Mouse (Mus musculus): ENCODE data around the gene Fitm1. TPM values are rescaled to one million over a fixed set of nuclear protein-coding genes. Genes with fewer than 3 reads are reported as not detected.

The Fitm1 gene
- polyA plus RNA-seq, 1 experiment from 2014 or later, result 1.4 TPM

DNA sequence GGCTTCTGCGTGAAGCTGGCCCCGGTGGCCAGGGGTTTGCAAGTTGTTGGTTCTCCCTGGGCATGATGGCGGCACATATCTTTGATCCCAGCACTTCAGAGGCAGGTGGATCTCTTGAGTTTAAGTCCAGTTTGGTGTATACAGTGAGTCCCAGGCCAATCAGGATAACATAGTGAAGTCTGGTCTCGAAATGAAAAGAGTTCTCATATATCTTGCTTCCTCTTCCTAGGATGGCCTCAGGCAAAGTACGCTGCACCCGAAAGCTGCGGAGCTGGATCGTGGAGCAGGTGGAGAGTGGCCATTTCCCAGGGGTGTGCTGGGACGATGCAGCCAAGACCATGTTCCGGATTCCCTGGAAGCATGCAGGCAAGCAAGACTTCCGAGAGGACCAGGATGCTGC lies 29.4 kb downstream of the Fitm1 start:
- Histone ChIP-seq H3K27ac (no peak overlapping the region), H3K4me2 (replicated peaks) (no peak overlapping the region), H3K9ac (no peak overlapping the region), H3K36me3 (peaks cover 88% of the 10 kb centered on the region), H3K4me1 (peaks cover 7% of the 10 kb centered on the region), H3K9me3 (replicated peaks) (no peaks in the 10 kb centered on the region), H3K4me3 (no peak overlapping the region), H3K27me3 (no peaks in the 10 kb centered on the region)
- no peak for ATAC-seq (ENCODE audit: low FRiP score)
- 89% methylated on average over 11 of the region's 11 CpGs for WGBS

- Histone ChIP-seq H3K4me3 (no peak overlapping the region), H3K36me3 (peaks cover 82% of the 10 kb centered on the region), H3K4me2 (replicated peaks) (no peak overlapping the region), H3K27me3 (no peaks in the 10 kb centered on the region), H3K9ac (no peak overlapping the region), H3K27ac (no peak overlapping the region), H3K4me1 (peaks cover 7% of the 10 kb centered on the region), H3K9me3 (replicated peaks) (no peaks in the 10 kb centered on the region)
- 95% methylated on average over 16 of the region's 16 CpGs for WGBS
- ATAC-seq (ENCODE audit: low FRiP score), result no peak
Observed at GRCm38 (mm10) chr14:55605743-55606459, 30.5 kb downstream of the Fitm1 start.

GRCm38 (mm10) chr14:55608339-55608738 lies 32.9 kb downstream of the Fitm1 start:
- no peaks in the 10 kb centered on the region for H3K27me3 ChIP-seq
- no peak overlapping the region for H3K9ac ChIP-seq
- WGBS, result 91% methylated on average over 6 of the region's 6 CpGs
- H3K4me3 ChIP-seq, result no peak overlapping the region
- peaks cover 7% of the 10 kb centered on the region for H3K4me1 ChIP-seq
- H3K27ac ChIP-seq, result no peak overlapping the region
- H3K36me3 ChIP-seq, result peaks cover 61% of the 10 kb centered on the region
- no peak overlapping the region for H3K4me2 ChIP-seq (replicated peaks)
- no peak for ATAC-seq (ENCODE audit: low FRiP score)
- H3K9me3 ChIP-seq (replicated peaks), result no peaks in the 10 kb centered on the region

DNA sequence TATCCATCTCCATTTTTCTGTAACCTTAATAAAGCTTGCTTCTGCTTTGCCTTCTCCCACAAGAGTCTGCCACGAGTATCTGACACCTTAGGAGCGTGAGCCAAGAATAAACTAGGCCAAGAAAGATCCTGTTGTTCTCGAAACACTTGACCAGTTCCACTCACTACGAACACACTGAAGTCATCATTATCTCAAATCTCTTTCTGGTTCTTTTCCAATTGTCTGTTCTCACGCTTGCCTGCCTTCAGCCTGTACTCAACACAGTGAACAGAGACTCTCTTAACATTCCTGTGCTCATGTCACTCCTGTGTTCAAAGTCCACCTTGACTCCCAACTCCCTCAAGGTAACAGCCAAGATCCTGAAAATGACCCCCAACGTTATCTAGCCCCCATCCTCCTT lies 37.9 kb downstream of the Fitm1 start:
- Histone ChIP-seq H3K9ac (no peak overlapping the region), H3K4me2 (replicated peaks) (no peak overlapping the region), H3K4me3 (no peak overlapping the region), H3K9me3 (replicated peaks) (no peaks in the 10 kb centered on the region), H3K36me3 (peaks cover 22% of the 10 kb centered on the region), H3K4me1 (peaks cover 3% of the 10 kb centered on the region; the same call in 1 of the 2 replicates), H3K27ac (no peak overlapping the region), H3K27me3 (no peaks in the 10 kb centered on the region)
- ATAC-seq (ENCODE audit: low FRiP score), result no peak
- 76% methylated on average over 6 of the region's 6 CpGs for WGBS

GRCm38 (mm10) chr14:55614565-55615178 lies 39.3 kb downstream of the Fitm1 start:
- peaks cover 8% of the 10 kb centered on the region for H3K36me3 ChIP-seq
- no peak for ATAC-seq (ENCODE audit: low FRiP score)
- no peak overlapping the region for H3K4me3 ChIP-seq
- H3K9ac ChIP-seq, result no peak overlapping the region
- peaks cover 6% of the 10 kb centered on the region; the same call in 1 of the 2 replicates for H3K4me1 ChIP-seq
- no peak overlapping the region for H3K4me2 ChIP-seq (replicated peaks)
- no peaks in the 10 kb centered on the region for H3K9me3 ChIP-seq (replicated peaks)
- WGBS, result 82% methylated on average over 7 of the region's 7 CpGs
- H3K27me3 ChIP-seq, result no peaks in the 10 kb centered on the region
- no peak overlapping the region for H3K27ac ChIP-seq

DNA sequence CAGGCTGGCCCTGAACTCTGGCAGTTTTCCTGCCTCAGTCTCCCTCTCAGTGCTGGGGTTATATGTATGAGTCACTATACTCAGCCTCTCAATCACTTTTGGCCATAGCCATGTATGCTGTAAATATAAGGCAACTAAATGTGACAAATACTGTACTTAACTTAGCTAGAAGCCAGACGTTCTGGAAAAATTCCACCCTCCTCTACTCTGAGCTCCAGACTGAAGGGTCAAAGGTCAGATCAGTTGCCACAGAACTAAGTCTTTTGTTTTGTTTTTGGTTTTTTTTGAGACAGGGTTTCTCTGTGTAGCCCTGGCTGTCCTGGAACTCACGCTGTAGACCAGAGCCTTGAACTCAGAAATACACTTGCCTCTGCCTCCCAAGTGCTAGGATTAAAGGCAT lies 40.5 kb downstream of the Fitm1 start:
- 52% methylated on average over 2 of the region's 2 CpGs for WGBS
- Histone ChIP-seq H3K4me2 (replicated peaks) (no peak overlapping the region), H3K27me3 (no peaks in the 10 kb centered on the region), H3K9me3 (replicated peaks) (no peaks in the 10 kb centered on the region), H3K4me1 (peaks cover 6% of the 10 kb centered on the region; the same call in 1 of the 2 replicates), H3K27ac (no peak overlapping the region), H3K36me3 (peaks cover 2% of the 10 kb centered on the region; the same call in 1 of the 2 replicates), H3K4me3 (no peak overlapping the region), H3K9ac (no peak overlapping the region)
- ATAC-seq (ENCODE audit: low FRiP score), result no peak

DNA sequence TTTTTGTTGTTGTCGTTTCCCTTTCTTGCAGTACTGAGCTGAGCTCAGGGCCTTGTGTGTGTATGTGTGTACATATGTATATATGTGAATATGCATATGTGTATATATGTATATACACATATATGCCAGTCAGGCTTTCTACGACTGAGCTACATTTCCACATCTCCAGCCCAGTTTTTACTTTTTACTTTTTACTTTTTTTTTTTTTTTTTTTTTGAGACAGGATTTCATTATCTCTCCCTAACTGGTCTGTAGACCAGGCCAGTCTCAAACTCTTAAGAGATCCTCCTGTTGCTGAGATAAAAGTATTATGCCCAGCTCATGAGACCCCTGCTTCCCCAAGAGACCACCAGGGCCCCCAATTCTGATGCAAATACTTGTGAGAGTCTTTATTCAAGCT lies 41.4 kb downstream of the Fitm1 start:
- no peak for ATAC-seq (ENCODE audit: low FRiP score)
- peaks cover 6% of the 10 kb centered on the region; the same call in 1 of the 2 replicates for H3K4me1 ChIP-seq
- 89% methylated on average over 2 of the region's 2 CpGs for WGBS

DNA sequence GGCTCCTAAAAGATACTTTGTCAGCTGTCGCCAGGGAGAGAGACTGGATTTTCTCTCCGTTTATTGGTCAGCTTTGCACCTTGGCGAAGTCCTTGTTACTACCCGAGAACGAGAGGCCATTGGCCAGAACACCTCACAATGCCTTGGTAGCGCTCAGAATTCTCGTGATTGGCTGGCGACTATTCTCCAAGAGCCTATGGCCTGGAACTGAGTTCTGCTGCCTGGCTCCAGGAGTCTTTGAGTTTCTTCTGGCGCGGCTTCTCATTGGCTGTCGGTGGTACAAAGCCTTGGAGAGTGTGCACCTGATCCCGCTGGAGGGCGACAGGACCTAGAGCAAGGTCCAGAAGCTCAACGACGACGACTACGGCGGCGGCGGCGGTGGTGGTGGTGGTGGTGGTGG lies 42.4 kb downstream of the Fitm1 start, which contains the start of gene Rec8:
Gene Rec8, plus strand, starts transcription at position 216 of the 400 bp plus-strand sequence.
- peak within 1 kb of the TSS; percentile 42 for H3K4me2 ChIP-seq (replicated peaks)
- no peaks in the 10 kb centered on the region for H3K36me3 ChIP-seq
- H3K9me3 ChIP-seq (replicated peaks), result no peaks in the 10 kb centered on the region
- peak within 1 kb of the TSS; percentile 23; the same call in 1 of the 2 replicates for H3K9ac ChIP-seq
- H3K27me3 ChIP-seq, result no peaks in the 10 kb centered on the region
- WGBS, result 23% methylated on average over 21 of the region's 21 CpGs
- H3K27ac ChIP-seq, result no peak within 1 kb of the TSS
- peak within 1 kb of the TSS; percentile 28 for H3K4me3 ChIP-seq
- ATAC-seq (ENCODE audit: low FRiP score), result peak; percentile 85
- H3K4me1 ChIP-seq, result peaks cover 6% of the 10 kb centered on the region; the same call in 1 of the 2 replicates

More for the DNA sequence above, 41.4 kb downstream of the Fitm1 start:
- Histone ChIP-seq H3K4me2 (replicated peaks) (no peak overlapping the region), H3K27me3 (no peaks in the 10 kb centered on the region), H3K27ac (no peak overlapping the region), H3K36me3 (no peaks in the 10 kb centered on the region), H3K4me3 (no peak overlapping the region), H3K9me3 (replicated peaks) (no peaks in the 10 kb centered on the region), H3K9ac (no peak overlapping the region)

GRCm38 (mm10) chr14:55618486-55619195 lies 43.2 kb downstream of the Fitm1 start:
- Histone ChIP-seq H3K27ac (no peak overlapping the region), H3K9ac (peak overlapping the region; percentile 23; the same call in 1 of the 2 replicates), H3K9me3 (replicated peaks) (no peaks in the 10 kb centered on the region), H3K4me1 (peaks cover 6% of the 10 kb centered on the region; the same call in 1 of the 2 replicates), H3K36me3 (no peaks in the 10 kb centered on the region), H3K27me3 (no peaks in the 10 kb centered on the region), H3K4me3 (peak overlapping the region; percentile 28), H3K4me2 (replicated peaks) (peak overlapping the region; percentile 42)
- ATAC-seq (ENCODE audit: low FRiP score), result no peak
- WGBS, result 53% methylated on average over 22 of the region's 22 CpGs

Other genes starting within 250 kb of the Fitm1 start
- 42.7 and 44.5 TPM in 2 replicates for gene Dhrs4, start 96.9 kb upstream of the Fitm1 start, polyA plus RNA-seq (2016; fragmentation: Nextera tagmentation; extraction: Ambion mirVana)
- gene Carmil3, start 85.0 kb upstream of the Fitm1 start, polyA plus RNA-seq (2016; fragmentation: Nextera tagmentation; extraction: Ambion mirVana), result 17.0 and 18.0 TPM in 2 replicates
- 0.83 and 1.4 TPM in 2 replicates for gene Cpne6, start 65.2 kb upstream of the Fitm1 start, polyA plus RNA-seq (2016; fragmentation: Nextera tagmentation; extraction: Ambion mirVana)
- gene Nrl, start 50.6 kb upstream of the Fitm1 start, polyA plus RNA-seq (2016; fragmentation: Nextera tagmentation; extraction: Ambion mirVana), result not detected in 2 replicates
- 22.3 and 23.6 TPM in 2 replicates for gene Pck2, start 35.4 kb upstream of the Fitm1 start, polyA plus RNA-seq (2016; fragmentation: Nextera tagmentation; extraction: Ambion mirVana)
- gene Dcaf11, start 15.6 kb upstream of the Fitm1 start, polyA plus RNA-seq (2016; fragmentation: Nextera tagmentation; extraction: Ambion mirVana), result 104 and 106 TPM in 2 replicates
- 0.62 TPM in 1 of 2 replicates, not detected in the other for gene A730061H03Rik, start 15.2 kb upstream of the Fitm1 start, polyA plus RNA-seq (2016; fragmentation: Nextera tagmentation; extraction: Ambion mirVana)
- 132 and 133 TPM in 2 replicates for gene Psme1, start 2.5 kb downstream of the Fitm1 start, polyA plus RNA-seq (2016; fragmentation: Nextera tagmentation; extraction: Ambion mirVana)
- gene Emc9, start 9.7 kb downstream of the Fitm1 start, polyA plus RNA-seq (2016; fragmentation: Nextera tagmentation; extraction: Ambion mirVana), result 8.5 and 9.0 TPM in 2 replicates
- gene Psme2, start 15.5 kb downstream of the Fitm1 start, polyA plus RNA-seq (2016; fragmentation: Nextera tagmentation; extraction: Ambion mirVana), result 201 and 234 TPM in 2 replicates
- gene Rnf31, start 16.1 kb downstream of the Fitm1 start, polyA plus RNA-seq (2016; fragmentation: Nextera tagmentation; extraction: Ambion mirVana), result 21.2 and 23.7 TPM in 2 replicates
- 9.9 and 10.7 TPM in 2 replicates for gene Irf9, start 28.0 kb downstream of the Fitm1 start, polyA plus RNA-seq (2016; fragmentation: Nextera tagmentation; extraction: Ambion mirVana)
- 14.9 and 15.9 TPM in 2 replicates for gene Rec8, start 42.4 kb downstream of the Fitm1 start, polyA plus RNA-seq (2016; fragmentation: Nextera tagmentation; extraction: Ambion mirVana)
- gene Ipo4, start 60.3 kb downstream of the Fitm1 start, polyA plus RNA-seq (2016; fragmentation: Nextera tagmentation; extraction: Ambion mirVana), result 79.0 and 91.0 TPM in 2 replicates
- 2.4 and 3.2 TPM in 2 replicates for gene Gm49378, start 62.3 kb downstream of the Fitm1 start, polyA plus RNA-seq (2016; fragmentation: Nextera tagmentation; extraction: Ambion mirVana)
- 69.4 and 69.8 TPM in 2 replicates for gene Tm9sf1, start 68.2 kb downstream of the Fitm1 start, polyA plus RNA-seq (2016; fragmentation: Nextera tagmentation; extraction: Ambion mirVana)
- 0.50 and 0.52 TPM in 2 replicates for gene Tssk4, start 74.6 kb downstream of the Fitm1 start, polyA plus RNA-seq (2016; fragmentation: Nextera tagmentation; extraction: Ambion mirVana)
- 63.7 and 65.4 TPM in 2 replicates for gene Mdp1, start 84.9 kb downstream of the Fitm1 start, polyA plus RNA-seq (2016; fragmentation: Nextera tagmentation; extraction: Ambion mirVana)
- 57.0 and 58.2 TPM in 2 replicates for gene Gmpr2, start 96.3 kb downstream of the Fitm1 start, polyA plus RNA-seq (2016; fragmentation: Nextera tagmentation; extraction: Ambion mirVana)
- 506 and 544 TPM in 2 replicates for gene Nedd8, start 96.5 kb downstream of the Fitm1 start, polyA plus RNA-seq (2016; fragmentation: Nextera tagmentation; extraction: Ambion mirVana)
- gene Tinf2, start 106.2 kb downstream of the Fitm1 start, polyA plus RNA-seq (2016; fragmentation: Nextera tagmentation; extraction: Ambion mirVana), result 42.8 and 43.1 TPM in 2 replicates
- 0.48 and 0.90 TPM in 2 replicates for gene Tgm1, start 138.3 kb downstream of the Fitm1 start, polyA plus RNA-seq (2016; fragmentation: Nextera tagmentation; extraction: Ambion mirVana)
- gene Rabggta, start 146.6 kb downstream of the Fitm1 start, polyA plus RNA-seq (2016; fragmentation: Nextera tagmentation; extraction: Ambion mirVana), result 36.6 and 38.1 TPM in 2 replicates
- 73.2 and 75.0 TPM in 2 replicates for gene Dhrs1, start 170.1 kb downstream of the Fitm1 start, polyA plus RNA-seq (2016; fragmentation: Nextera tagmentation; extraction: Ambion mirVana)
- 42.0 and 47.5 TPM in 2 replicates for gene Nop9, start 170.1 kb downstream of the Fitm1 start, polyA plus RNA-seq (2016; fragmentation: Nextera tagmentation; extraction: Ambion mirVana)
- gene Cideb, start 182.8 kb downstream of the Fitm1 start, polyA plus RNA-seq (2016; fragmentation: Nextera tagmentation; extraction: Ambion mirVana), result 0.36 and 0.56 TPM in 2 replicates
- gene Ltb4r2, start 185.8 kb downstream of the Fitm1 start, polyA plus RNA-seq (2016; fragmentation: Nextera tagmentation; extraction: Ambion mirVana), result 0.36 and 0.57 TPM in 2 replicates
- 0.72 TPM in 1 of 2 replicates, not detected in the other for gene Ltb4r1, start 190.3 kb downstream of the Fitm1 start, polyA plus RNA-seq (2016; fragmentation: Nextera tagmentation; extraction: Ambion mirVana)
- gene Adcy4, start 208.5 kb downstream of the Fitm1 start, polyA plus RNA-seq (2016; fragmentation: Nextera tagmentation; extraction: Ambion mirVana), result 15.7 and 19.5 TPM in 2 replicates
- gene Ripk3, start 213.2 kb downstream of the Fitm1 start, polyA plus RNA-seq (2016; fragmentation: Nextera tagmentation; extraction: Ambion mirVana), result 10.8 and 13.5 TPM in 2 replicates
- 42.4 and 45.2 TPM in 2 replicates for gene Nfatc4, start 247.5 kb downstream of the Fitm1 start, polyA plus RNA-seq (2016; fragmentation: Nextera tagmentation; extraction: Ambion mirVana)

All from hindbrain, embryonic 12.5 days (tissue).